15 mouse cellular contexts compared by ENCODE assay signal in the genomic region with DNA sequence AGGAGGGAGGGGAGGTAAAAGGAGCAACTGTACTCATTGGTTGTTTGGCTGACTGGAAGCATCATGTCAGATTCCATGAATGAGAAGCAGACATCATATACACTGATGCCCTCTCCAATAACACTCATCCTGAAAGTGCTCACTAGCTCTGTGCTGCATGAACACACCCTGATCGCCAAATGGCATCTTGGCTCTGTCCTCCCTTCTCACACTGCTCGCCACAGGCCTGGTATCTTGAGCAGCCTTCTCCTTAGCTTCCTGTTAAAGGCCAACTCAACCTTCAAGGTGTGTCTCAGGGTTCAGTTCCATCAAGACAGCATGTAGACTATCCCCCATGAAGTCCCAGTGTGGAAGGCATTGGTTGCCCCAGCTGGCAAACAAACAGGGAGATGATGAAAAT.
"Had no signal": no experiment of that assay in that cellular context is flagged by ENCODE, and none has a peak within 500 bp of the region (broad histone marks: within the 10 kb centered on the region; RNA-seq: fewer than 3 reads in every experiment).

No protein-coding gene starts in this region.

- H3K4me3 ChIP-seq: limb, embryonic 12.5 days; liver, embryonic 13.5 days; lung, embryonic 15.5 days; megakaryocyte, embryonic 14.5 days; midbrain, embryonic 15.5 days; neural tube, embryonic 12.5 days had no signal

- ATAC-seq: liver, postnatal 0 days; midbrain, embryonic 15.5 days had no signal

- H3K27me3 ChIP-seq: limb, embryonic 12.5 days; liver, embryonic 13.5 days; lung, embryonic 15.5 days; megakaryocyte, embryonic 14.5 days; midbrain, embryonic 15.5 days; neural tube, embryonic 12.5 days had no signal

- H3K9me3 ChIP-seq: limb, embryonic 12.5 days; liver, embryonic 13.5 days; lung, embryonic 15.5 days; midbrain, embryonic 15.5 days; neural tube, embryonic 12.5 days had no signal

- H3K4me1 ChIP-seq: limb, embryonic 12.5 days; liver, embryonic 13.5 days; lung, embryonic 15.5 days; megakaryocyte, embryonic 14.5 days; midbrain, embryonic 15.5 days; neural tube, embryonic 12.5 days had no signal

- H3K27ac ChIP-seq: limb, embryonic 12.5 days; liver, embryonic 13.5 days; lung, embryonic 15.5 days; macrophage; midbrain, embryonic 15.5 days; neural tube, embryonic 12.5 days; stomach, postnatal 0 days had no signal

- H3K4me2 ChIP-seq: limb, embryonic 12.5 days; liver, embryonic 13.5 days; lung, embryonic 15.5 days; midbrain, embryonic 11.5 days; midbrain, embryonic 15.5 days; neural tube, embryonic 12.5 days had no signal

- H3K36me3 ChIP-seq: limb, embryonic 12.5 days; liver, embryonic 13.5 days; lung, embryonic 15.5 days; midbrain, embryonic 15.5 days; neural tube, embryonic 12.5 days had no signal

- DNase-seq: kidney, postnatal 10 days; layer of hippocampus, postnatal 36 days; liver; liver, embryonic 13.5 days; liver, postnatal 0 days; lung, postnatal 14 days; thymus, postnatal 4 days had no signal

- H3K9ac ChIP-seq: limb, embryonic 12.5 days; liver, embryonic 13.5 days; liver, postnatal 0 days; lung, embryonic 15.5 days; midbrain, embryonic 15.5 days; neural tube, embryonic 12.5 days had no signal
